In genomic region chr8:57651357-57651688, GRCm38 (mm10) we compare ENCODE assay signal across 8 mouse cellular contexts. TPM values are rescaled to one million over a fixed set of nuclear protein-coding genes. Genes with fewer than 3 reads are reported as not detected.
A peak's percentile ranks its signal among the peaks of the same experiment; 100 is the strongest.
DNase-seq lines count a peak whose midpoint lies in the region; ATAC-seq lines count a peak whose summit lies in the region.

No protein-coding gene starts in this region.

- DNase-seq in heart, embryonic 10.5 days (ENCODE audit: low spot score), result no peak
- DNase-seq in heart, postnatal 36 days, result no peak
- DNase-seq in 416B (ENCODE audit: low read depth), result peak; percentile 55
- DNase-seq in forebrain, embryonic 10.5 days (ENCODE audit: extremely low spot score, low spot score), result no peak
- no peak for DNase-seq in adrenal gland, adult 8-10 months
- no peak for DNase-seq in layer of hippocampus, adult 9-10 months (ENCODE audit: low spot score)

- intact Hi-C loops in heart, postnatal 36 days (cut with DNase I), result loop anchor here (5.0 to 10.0 kb wide), 2 partner anchors 39 to 297 kb away; no protein-coding TSS in a partner anchor

- peak overlapping the region; percentile 96 for H3K4me2 ChIP-seq in liver, embryonic 12.5 days

- H3K27me3 ChIP-seq in heart, embryonic 10.5 days (ENCODE audit: insufficient read depth, poor library complexity, severe bottlenecking), result peaks cover 38% of the 10 kb centered on the region
- H3K27me3 ChIP-seq in forebrain, embryonic 10.5 days (ENCODE audit: poor library complexity, severe bottlenecking), result peaks cover 14% of the 10 kb centered on the region; the same call in 1 of the 2 replicates
- no peaks in the 10 kb centered on the region for H3K27me3 ChIP-seq in liver, embryonic 12.5 days (replicated peaks)

- peaks cover 13% of the 10 kb centered on the region; the same call in 1 of the 2 replicates for H3K4me1 ChIP-seq in heart, embryonic 10.5 days
- peaks cover 39% of the 10 kb centered on the region for H3K4me1 ChIP-seq in forebrain, embryonic 10.5 days
- peaks cover 46% of the 10 kb centered on the region for H3K4me1 ChIP-seq in liver, embryonic 12.5 days

- under 1% methylated on average over 8 of the region's 8 CpGs for WGBS in heart, embryonic 10.5 days
- WGBS in forebrain, embryonic 10.5 days, result under 1% methylated on average over 8 of the region's 8 CpGs
- under 1% methylated on average over 8 of the region's 8 CpGs for WGBS in liver, embryonic 12.5 days (ENCODE audit: insufficient replicate concordance)

- peak overlapping the region; percentile 91 for H3K9ac ChIP-seq in liver, embryonic 12.5 days

- H3K4me3 ChIP-seq in heart, embryonic 10.5 days, result peak overlapping the region; percentile 83
- H3K4me3 ChIP-seq in forebrain, embryonic 10.5 days, result peak overlapping the region; percentile 92
- H3K4me3 ChIP-seq in liver, embryonic 12.5 days, result peak overlapping the region; percentile 86

- peak overlapping the region; percentile 93 for H3K27ac ChIP-seq in heart, embryonic 10.5 days
- H3K27ac ChIP-seq in forebrain, embryonic 10.5 days, result peak overlapping the region; percentile 97
- H3K27ac ChIP-seq in liver, embryonic 12.5 days, result peak overlapping the region; percentile 85; the same call in 1 of the 2 replicates

- no peaks in the 10 kb centered on the region for H3K9me3 ChIP-seq in heart, embryonic 10.5 days
- no peaks in the 10 kb centered on the region for H3K9me3 ChIP-seq in forebrain, embryonic 10.5 days
- H3K9me3 ChIP-seq in liver, embryonic 12.5 days (replicated peaks), result no peaks in the 10 kb centered on the region

- no peaks in the 10 kb centered on the region for H3K36me3 ChIP-seq in heart, embryonic 10.5 days
- no peaks in the 10 kb centered on the region for H3K36me3 ChIP-seq in forebrain, embryonic 10.5 days (replicated peaks)
- H3K36me3 ChIP-seq in liver, embryonic 12.5 days, result no peaks in the 10 kb centered on the region

- no peak for ATAC-seq in liver, embryonic 12.5 days
- no peak for ATAC-seq in granulocyte monocyte progenitor cell, adult 5-6 weeks (replicated peaks; ENCODE audit: poor library complexity, severe bottlenecking)

RNA-seq across cellular contexts. Expression of gene Galnt7, which starts 1.5 kb away (rescaled TPM):
- polyA plus RNA-seq in heart, embryonic 10.5 days (2016; fragmentation: Nextera tagmentation; extraction: Ambion mirVana), result 9.3 and 16.1 TPM in 2 replicates
- 1 to 10 TPM; 3.9 to 5.9 TPM for total RNA-seq in heart, postnatal 36 days (2021)
- polyA plus RNA-seq in forebrain, embryonic 10.5 days (2016; fragmentation: Nextera tagmentation; extraction: Ambion mirVana), result 24.2 and 25.9 TPM in 2 replicates
- 10.0 and 10.3 TPM in 2 replicates for polyA plus RNA-seq in liver, embryonic 12.5 days (2016; fragmentation: Nextera tagmentation; extraction: Ambion mirVana)
- total RNA-seq in granulocyte monocyte progenitor cell, adult 5-6 weeks (2014; fragmentation: Nextera tagmentation), result 16.8 and 21.5 TPM in 2 replicates
- total RNA-seq in granulocyte monocyte progenitor cell, adult 5-6 weeks (2017), result 18.6 and 26.6 TPM in 2 replicates
- 10 to 100 TPM; 11.3 to 14.2 (median 12.7) TPM for total RNA-seq in adrenal gland, adult 8-10 months (2022)
